Mouse (Mus musculus) testis, postnatal 14 days (tissue): ENCODE data around the gene Sltm.
"Not testable (repeated sequence)": the region's sequence is repeated elsewhere in the genome, so short reads cannot be mapped to it uniquely, and the experiment has no call there.

ENCODE experiments used
- DNase-seq: peaks from one replicate; pipeline ENCODE4 v3.0.0; 2021; ENCODE audit warnings: low spot score

Sltm gene

DNA sequence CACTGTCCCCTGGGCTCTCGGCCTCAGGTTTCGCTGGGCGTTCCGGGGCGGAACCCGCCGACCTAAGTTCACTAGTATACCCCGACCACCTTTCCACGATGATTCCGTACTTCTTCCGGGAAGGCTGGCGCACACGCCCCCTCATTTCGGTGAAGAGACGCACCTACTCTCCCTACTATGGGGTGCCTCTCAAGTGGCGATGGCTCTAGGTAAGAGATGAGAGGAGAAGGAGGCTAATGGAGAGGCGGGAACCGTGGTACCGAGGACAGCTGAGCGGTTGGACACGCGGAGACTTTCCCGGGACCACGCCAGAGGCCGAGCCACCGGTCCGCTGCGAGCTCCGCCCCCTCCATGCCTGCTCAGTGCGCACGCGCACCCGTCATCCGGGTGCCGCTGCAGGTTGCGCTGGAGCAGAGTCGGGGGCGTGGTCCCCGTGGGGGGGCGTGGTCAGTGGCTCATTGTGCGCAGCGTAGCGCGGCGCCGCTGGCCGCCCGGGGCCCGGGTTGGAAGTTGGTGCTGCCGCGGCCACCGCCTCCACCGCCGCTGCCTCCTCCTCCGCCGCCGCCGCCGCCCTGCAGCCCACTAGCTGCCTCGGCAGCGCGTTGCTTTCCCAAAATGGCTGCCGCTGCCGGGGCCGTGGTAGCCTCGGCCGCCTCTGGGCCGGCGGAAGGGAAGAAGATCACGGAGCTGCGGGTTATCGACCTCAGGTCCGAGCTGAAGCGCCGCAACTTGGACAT lies at the start of gene Sltm:
Gene Sltm, plus strand, starts transcription at position 450 of the 737 bp plus-strand sequence.
- DNase-seq: peak; percentile 99

- no peak for DNase-seq
Observed at GRCm38 (mm10) chr9:70493038-70493437, 49.5 kb upstream of the Sltm start.

DNA sequence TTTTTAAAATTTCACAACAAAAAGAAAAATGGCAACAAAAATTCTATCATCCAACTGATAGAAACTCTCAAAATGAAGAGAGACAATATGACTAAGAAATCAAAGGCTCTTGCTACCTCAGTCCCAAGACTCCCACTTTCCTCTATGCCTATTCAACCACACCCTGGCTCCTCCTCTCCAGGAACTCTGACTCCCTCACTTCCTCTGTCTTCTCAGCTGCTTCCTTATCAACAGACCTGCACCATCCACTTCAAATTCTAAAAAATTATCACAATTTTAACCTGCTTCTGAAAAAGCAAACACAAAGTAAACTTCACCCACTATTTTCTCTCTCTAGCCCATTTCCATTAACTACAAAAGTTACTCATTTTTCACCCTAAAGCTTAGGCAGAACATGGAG lies 45.6 kb upstream of the Sltm start:
- no peak for DNase-seq

DNA sequence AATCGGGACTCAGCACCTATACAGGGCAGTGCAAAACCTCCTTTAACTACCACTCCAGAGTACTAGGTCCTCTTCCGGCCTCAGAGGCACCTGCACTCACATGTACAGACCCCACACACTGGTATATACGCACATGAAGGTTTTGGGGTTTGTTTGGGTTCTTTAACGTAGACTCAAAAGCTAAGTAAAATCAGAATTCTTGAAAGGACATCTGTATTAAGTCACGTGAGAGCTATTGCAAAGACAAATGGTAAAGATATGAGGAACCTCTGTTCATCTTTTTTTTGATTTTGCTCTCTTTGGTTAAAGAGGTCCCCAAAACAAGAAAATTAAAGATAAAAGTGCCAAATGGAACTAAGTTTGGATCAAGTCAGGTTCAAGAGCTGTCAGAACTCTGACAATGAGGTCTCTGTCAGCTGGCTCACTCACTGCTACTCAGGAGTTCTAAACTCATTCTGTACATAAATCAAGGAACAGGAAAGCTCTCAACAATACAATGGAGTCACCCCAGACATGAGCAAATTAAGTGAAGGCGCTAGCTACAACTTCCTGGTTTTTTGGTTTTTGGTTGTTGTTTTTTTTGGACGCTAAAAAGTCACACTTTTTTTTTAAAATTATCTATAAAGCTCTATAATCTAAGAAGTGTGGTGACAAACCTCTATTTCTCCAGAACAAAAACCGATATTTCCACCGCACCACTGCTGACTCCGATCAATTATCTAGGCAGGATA lies 40.1 kb upstream of the Sltm start:
- DNase-seq: no peak

DNA sequence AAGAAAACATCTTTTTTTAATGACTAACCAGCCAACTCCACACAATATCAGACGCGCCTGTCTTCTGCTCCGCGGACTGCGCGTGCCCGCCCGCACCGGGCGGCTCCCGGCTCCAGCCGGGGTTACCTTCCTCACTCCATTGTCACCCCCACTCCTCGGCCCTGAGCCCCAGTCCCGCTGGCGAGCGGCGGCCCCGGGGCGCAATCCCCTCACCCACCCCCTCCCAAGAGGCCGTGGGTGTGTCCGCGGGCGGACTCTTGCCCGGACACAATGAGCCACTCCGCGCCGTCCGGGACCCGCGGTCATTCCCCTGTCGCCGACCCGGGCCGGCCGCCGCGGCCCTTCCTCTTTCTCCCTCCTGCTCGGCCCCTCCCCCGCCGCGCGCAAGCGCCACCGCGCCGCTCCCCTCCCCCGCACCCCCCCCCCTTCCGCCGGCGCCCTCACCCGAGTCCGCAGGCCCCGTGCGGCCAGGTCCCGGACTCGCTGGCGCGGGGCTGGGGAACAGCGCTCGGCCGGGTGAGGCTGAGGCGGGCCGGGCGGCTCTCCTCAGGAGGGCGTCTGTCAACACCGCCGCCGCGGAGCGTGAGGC lies 39.4 kb upstream of the Sltm start:
- no peak for DNase-seq

GRCm38 (mm10) chr9:70503626-70504041 lies 38.9 kb upstream of the Sltm start, which contains the start of gene Rnf111:
Gene Rnf111, minus strand, starts transcription at chr9:70503725.
- peak; percentile 98 for DNase-seq

GRCm38 (mm10) chr9:70506186-70506585 lies 36.4 kb upstream of the Sltm start:
- no peak for DNase-seq

DNA sequence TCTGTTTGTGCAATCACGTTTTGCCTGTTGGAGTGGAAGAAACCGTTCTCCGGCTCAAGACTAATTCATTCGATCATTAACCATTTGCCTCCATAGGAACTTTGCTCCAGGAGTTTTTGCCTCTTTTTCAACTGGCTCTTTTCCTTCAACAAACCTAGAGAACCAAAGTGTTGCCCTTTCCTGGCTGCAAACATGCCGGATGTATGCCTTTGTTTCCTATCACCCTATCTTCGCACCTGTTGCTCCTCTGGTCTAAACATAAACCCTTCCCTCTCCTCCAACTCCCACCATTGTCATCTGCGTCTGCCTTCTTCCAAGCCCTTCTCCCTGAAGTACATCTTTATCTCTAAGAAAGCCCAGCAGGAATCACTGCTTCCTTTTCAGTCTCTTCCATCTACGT lies 35.8 kb upstream of the Sltm start:
- no peak for DNase-seq

DNA sequence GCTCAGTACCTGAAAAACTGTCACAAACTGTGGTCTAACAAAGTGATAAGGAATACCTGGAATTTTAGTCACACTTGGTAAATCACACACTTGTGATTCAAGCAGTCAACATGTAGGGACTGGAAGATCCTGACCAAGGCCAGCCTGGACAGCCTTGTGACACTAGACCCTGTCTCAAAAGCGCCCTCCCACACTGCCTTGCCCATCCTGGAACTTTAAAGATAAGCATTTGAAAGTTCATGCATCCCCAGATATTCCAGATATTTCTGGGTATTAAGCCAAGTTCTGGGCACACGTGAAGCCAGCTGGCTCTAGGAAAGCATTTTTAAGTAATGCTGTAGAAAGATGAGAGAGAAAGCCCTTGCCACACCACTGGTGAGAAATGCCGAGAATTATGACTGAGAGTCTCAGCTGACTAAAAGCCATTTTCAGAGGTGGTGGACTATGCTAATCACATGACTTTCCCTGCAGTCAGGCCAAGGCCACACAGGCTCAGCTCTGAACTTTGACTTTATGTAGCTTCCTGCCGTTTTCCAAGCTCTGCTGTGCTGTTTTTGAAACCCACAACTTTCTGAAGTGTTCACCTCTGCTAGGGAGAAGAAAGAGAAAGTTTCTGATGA lies 32.5 kb upstream of the Sltm start:
- DNase-seq: peak; percentile 19

GRCm38 (mm10) chr9:70510998-70511583 lies 31.5 kb upstream of the Sltm start:
- DNase-seq: no peak

DNA sequence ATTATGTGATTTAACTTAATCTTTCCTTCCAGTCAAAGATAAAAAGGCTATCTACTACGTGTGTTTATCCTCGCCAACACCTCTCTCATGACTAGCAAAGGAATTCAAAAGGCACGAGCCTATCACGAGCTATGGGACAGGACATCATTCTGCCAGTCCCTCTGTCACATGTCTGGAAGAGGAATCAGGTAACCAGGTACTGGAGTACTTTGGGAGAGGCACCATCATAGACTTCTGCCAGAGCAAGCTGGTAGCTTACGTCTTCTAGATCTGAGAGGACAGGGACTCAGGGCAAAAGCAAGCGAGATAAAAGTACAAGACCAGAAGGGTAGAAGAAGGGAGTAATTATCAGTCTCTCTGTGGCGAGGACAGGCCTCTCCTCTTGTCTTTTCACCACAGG lies 30.9 kb upstream of the Sltm start:
- no peak for DNase-seq

DNA sequence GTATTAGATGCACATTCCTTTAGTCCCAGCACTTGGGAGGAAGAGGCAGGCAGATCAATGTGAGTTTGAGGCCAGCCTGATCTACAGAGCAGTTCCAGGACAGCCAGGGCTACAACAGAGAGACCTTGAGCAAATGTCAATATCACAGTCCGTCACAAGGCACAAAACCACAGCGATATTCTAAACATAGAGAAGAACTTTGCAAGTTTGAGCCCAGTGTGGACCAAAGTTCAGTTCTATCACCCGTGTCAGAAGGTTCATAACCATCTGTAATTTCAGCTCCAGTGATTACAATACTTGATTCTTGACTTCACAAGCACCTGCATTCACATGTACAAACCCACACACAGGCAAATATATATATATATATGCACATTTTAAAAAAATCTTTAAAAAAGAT lies 21.9 kb upstream of the Sltm start:
- no peak for DNase-seq

DNA sequence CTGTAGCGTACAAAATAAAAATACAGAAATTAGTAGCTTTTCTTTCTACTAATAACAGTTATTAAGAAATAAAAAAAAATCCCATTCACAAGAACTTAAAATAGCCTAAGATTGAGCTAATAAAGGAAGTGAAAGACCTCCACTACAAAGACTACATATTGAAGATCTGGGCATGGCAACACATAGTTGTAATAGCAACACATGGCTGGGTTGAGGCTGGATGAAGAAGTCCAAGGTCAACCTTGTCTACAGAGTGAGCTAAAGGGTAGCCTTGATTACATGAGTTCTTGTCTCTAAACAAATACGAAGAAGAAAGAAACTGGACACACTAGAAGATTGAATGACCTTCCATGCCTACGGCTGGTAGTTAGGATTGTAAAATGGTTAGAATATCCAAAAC lies 18.7 kb upstream of the Sltm start:
- DNase-seq: no peak

DNA sequence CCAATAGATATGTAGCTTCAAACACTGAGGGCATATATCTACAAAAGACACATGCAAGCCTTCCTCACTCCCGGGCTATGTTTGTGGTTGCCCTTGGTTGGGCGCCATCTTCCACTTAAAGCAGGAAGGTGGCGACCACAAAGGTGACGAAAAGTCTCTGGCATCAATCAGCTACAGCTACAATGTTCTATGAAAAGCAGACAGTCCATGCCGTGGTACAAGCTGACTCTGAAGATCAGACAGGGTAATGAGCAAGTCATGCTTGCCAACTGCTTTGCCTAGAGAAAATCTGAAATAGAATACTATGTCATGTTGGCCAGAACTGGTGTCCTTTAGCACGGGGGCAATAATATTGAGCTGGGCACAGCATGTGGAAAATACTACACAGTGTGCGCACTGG lies 18.2 kb upstream of the Sltm start:
- DNase-seq: no peak

GRCm38 (mm10) chr9:70533328-70533727 lies 9.2 kb upstream of the Sltm start:
- no peak for DNase-seq

- DNase-seq: no peak
Observed at GRCm38 (mm10) chr9:70541584-70541983, 970 bp upstream of the Sltm start.

DNA sequence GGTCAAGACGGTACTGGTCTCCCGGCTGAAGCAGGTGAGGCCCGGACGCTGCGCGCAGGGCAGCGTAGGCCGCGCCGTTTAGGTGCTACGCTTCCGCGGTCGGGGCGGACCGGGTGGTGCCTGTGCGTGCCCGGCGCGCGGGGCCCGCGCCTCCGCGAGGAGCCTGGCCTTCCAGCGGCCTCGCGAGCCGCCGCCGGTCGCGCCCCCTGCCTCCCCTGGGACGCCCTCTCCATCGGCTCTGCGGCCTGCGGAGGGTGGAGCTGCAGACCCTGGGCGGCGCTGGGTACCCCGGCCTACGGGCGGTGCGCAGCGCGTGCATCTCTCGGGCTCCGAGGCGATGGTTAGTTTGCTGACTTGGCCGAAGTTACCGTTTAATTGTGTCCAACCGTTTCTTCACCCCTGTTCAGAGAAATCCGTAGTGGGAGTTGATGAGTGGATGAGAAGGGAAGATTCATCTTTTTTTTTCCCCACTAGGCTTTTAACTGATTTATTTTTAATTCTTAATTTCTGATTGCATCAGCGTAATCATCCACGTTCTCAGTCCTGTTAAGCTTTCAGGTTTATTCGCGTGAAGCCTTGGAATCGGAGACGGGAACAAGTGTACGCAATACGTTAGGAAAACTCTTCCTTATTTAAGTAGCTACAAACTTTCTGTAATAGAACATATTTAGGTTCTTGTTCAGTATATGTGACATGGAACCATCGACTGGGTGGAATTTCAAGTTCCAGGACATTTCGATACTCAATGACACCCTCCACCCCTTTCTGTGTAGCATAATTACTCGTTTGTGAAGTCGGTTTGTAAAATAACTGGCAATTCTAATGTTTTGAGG lies 710 bp downstream of the Sltm start:
- peak; percentile 86 for DNase-seq

GRCm38 (mm10) chr9:70543985-70544384 lies 1.4 kb downstream of the Sltm start:
- no peak for DNase-seq

DNA sequence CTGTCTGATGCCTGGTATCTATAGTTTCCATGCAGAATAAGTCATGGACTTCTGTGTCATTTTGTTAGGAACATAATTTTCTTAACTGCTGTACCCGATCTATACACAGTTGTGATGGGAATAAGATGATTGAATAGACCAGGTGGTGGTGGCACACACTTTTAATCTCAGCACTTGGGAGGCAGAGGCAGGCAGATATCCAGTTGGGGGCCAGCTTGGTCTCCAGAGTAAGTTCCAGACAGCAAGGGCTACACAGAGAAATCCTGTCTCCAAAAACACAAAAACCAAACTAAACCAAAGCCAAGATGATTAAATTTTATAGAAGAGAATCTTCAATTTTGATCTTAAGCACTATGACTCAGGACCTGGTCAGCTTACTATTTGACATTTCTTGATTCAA lies 2.3 kb downstream of the Sltm start:
- no peak for DNase-seq

DNA sequence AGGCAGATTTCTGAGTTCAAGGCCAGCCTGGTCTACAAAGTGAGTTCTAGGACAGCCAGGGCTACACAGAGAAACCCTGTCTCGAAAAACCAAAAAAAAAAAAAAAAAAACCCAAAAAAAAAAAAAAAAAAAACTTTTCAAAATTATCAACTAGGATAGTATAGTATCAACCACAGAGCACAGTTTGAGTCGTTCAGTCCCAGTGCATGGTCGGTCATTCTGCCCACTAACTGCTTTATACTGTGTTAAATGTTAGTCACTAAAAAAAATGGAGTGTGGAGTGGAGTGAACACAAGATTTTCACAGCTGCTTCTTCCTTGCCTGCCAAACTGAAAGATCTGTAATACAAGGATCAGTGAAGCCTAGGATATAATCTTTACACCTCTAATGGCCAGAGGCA lies 4.0 kb downstream of the Sltm start:
- DNase-seq: not testable (repeated sequence)

GRCm38 (mm10) chr9:70548304-70548703 lies 5.8 kb downstream of the Sltm start:
- no peak for DNase-seq
